Mouse (Mus musculus) brain, embryonic 14.5 days (tissue): ENCODE measurements around the gene D17Wsu92e.

Experiments used
- CTCF ChIP-seq: fragments of 200-500 bp; IDR thresholded peaks from 2 replicates; pipeline ENCODE4 v1.5.1; 2012; ENCODE audit warnings: inconsistent platforms, mild to moderate bottlenecking, moderate library complexity, borderline replicate concordance; ENCODE audit not compliant: insufficient read depth, insufficient read length; ENCODE audit errors: extremely low read depth
- POLR2A ChIP-seq: fragments of 200-500 bp; IDR thresholded peaks from 2 replicates; pipeline ENCODE4 v1.6.1; 2012; ENCODE audit warnings: mild to moderate bottlenecking, inconsistent platforms, borderline replicate concordance; ENCODE audit not compliant: poor library complexity, insufficient read depth, insufficient read length, severe bottlenecking; ENCODE audit errors: extremely low read depth

DNA sequence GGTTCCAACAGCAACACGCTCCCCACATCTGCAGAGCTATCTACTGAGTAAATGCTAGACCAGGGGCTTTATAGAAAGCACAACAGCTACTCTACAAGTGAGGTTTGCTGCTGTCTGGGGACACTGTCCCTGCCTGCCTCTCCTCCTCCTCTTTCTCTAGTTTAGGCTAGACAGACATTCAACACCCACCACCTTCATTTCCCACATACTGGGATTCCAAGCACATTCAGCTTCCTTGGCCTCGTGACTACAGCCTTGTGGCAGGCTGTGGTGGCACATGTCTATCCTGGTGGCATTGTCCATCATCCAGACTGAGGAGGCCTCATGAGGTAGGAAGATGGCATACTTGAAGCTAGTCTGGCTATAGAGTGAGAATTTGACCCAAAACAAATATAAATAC, 29.5 kb downstream of the D17Wsu92e start:
- TF ChIP-seq POLR2A (no peak), CTCF (no peak)
